Mouse (Mus musculus): ENCODE results near the gene Lzic. TPM values are rescaled to one million over a fixed set of nuclear protein-coding genes. Genes with fewer than 3 reads are reported as not detected.
"Not testable (repeated sequence)": the region's sequence is repeated elsewhere in the genome, so short reads cannot be mapped to it uniquely, and the experiment has no call there.

Gene Lzic
- polyA plus RNA-seq, 1 experiment from 2014 or later = 42.2 TPM

DNA sequence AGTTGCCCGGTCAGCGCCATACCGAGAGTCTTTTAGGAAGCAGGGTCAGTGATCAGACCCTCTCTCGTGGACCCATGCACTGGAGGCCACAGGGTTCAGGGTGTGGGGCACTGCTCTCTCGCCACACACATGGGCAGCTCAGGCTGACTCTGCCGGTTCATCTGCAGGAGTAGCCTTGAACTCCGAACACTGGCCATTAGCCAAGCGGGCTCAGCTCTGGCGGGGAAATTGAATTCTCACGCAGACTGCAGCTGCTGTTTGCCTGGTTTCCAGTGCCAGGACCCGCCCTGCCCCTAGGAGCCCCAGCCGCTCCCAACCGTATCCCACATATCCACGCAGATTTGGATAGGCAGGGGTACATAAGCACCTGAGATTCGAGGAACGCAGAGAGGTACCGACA lies 30.8 kb upstream of the Lzic start:
- Histone ChIP-seq H3K4me3 (ENCODE audit: low read length) (no peak overlapping the region), H3K27ac (ENCODE audit: low read depth, low read length) (no peak overlapping the region), H3K9ac (ENCODE audit: low read depth, low read length) (no peak overlapping the region), H3K27me3 (replicated peaks; ENCODE audit: control insufficient read depth, insufficient read depth, low read length) (no peaks in the 10 kb centered on the region), H3K9me3 (ENCODE audit: control insufficient read depth, low read length) (no peaks in the 10 kb centered on the region), H3K4me2 (ENCODE audit: low read length) (no peak overlapping the region), H3K4me1 (ENCODE audit: control insufficient read depth, insufficient read depth, low read depth, low read length) (no peaks in the 10 kb centered on the region), H3K36me3 (ENCODE audit: control insufficient read depth, insufficient read depth, low read length) (no peaks in the 10 kb centered on the region)
- ATAC-seq = no peak
- 79% methylated on average over 17 of the region's 17 CpGs for WGBS

DNA sequence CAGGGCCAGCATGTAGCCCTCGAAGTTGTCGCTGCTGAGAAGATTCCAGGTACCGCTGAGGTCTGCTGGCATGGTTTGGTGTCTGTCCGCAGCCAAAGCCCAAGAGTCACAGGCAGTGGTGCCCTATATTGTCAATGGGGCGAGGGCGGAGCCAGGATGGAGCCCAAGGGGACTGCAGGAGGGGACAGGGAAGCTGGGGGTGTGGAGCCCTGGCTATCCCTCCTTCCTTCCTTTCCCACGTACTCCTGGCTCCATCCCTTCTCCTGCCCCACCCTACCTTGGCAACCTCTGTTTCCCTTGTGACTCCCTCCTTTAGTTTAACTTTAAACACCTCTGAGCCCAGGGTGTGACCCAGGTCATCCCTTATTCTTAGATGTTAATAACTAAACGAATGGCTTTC lies 30.1 kb upstream of the Lzic start, which contains the start of gene Rbp7:
Gene Rbp7, minus strand, starts transcription at position 100 of the 400 bp plus-strand sequence.
- H3K4me2 ChIP-seq (ENCODE audit: low read length) = no peak within 1 kb of the TSS
- no peaks in the 10 kb centered on the region for H3K36me3 ChIP-seq (ENCODE audit: control insufficient read depth, insufficient read depth, low read length)
- no peaks in the 10 kb centered on the region for H3K4me1 ChIP-seq (ENCODE audit: control insufficient read depth, insufficient read depth, low read depth, low read length)
- 54% methylated on average over 8 of the region's 8 CpGs for WGBS
- no peaks in the 10 kb centered on the region for H3K27me3 ChIP-seq (replicated peaks; ENCODE audit: control insufficient read depth, insufficient read depth, low read length)
- no peak within 1 kb of the TSS for H3K27ac ChIP-seq (ENCODE audit: low read depth, low read length)
- H3K4me3 ChIP-seq (ENCODE audit: low read length) = no peak within 1 kb of the TSS
- H3K9me3 ChIP-seq (ENCODE audit: control insufficient read depth, low read length) = no peaks in the 10 kb centered on the region
- ATAC-seq = no peak
- H3K9ac ChIP-seq (ENCODE audit: low read depth, low read length) = no peak within 1 kb of the TSS

DNA sequence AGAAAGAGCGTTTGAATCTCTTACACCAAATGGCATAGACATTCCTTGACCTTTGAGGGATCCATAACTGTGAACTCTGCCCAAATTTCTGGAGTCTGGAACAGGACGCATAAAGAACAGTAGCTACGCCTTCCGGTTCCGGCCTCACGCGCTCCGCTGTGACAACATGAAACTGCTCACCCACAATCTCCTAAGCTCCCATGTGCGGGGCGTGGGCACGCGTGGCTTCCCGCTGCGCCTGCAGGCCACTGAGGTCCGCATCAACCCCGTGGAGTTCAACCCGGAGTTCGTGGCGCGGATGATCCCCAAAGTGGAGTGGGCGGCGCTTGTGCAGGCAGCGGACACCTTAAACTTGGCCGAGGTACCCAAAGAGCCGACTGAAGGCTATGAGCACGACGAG lies 27.9 kb upstream of the Lzic start:
- H3K27me3 ChIP-seq (replicated peaks; ENCODE audit: control insufficient read depth, insufficient read depth, low read length); H3K27ac ChIP-seq (ENCODE audit: low read depth, low read length); H3K9ac ChIP-seq (ENCODE audit: low read depth, low read length); H3K36me3 ChIP-seq (ENCODE audit: control insufficient read depth, insufficient read depth, low read length); H3K9me3 ChIP-seq (ENCODE audit: control insufficient read depth, low read length); H3K4me2 ChIP-seq (ENCODE audit: low read length); ATAC-seq; H3K4me3 ChIP-seq (ENCODE audit: low read length); H3K4me1 ChIP-seq (ENCODE audit: control insufficient read depth, insufficient read depth, low read depth, low read length): not testable (repeated sequence)
- 83% methylated on average over 25 of the region's 27 CpGs for WGBS

DNA sequence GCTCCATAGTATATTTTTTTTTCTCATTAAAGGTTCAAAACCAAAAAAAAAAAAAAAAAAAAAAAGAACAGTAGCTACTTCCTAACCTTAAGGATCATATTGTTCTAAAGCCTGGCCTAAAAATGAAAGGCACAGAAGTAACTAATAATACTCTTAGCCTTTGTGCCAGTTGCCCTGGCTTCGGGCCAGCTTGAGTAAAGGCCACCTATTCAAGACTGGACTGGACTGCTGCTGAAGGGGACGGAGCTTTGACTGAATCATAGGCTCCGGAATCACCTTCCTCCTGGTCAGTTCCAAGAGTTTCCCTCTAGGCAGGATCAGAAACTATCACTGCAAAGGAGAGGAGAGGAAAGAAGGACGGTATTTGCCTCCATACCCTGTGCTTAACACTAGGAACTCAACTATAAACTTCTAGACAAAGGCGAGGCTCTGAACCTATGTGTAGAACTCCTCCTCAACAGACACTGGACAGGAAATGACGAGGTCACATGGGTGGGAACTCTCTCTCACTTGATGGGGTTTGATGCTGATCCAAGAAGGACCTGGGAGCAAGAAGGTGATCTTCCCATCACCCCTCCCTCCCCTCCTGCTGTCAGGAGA lies 27.1 kb upstream of the Lzic start:
- WGBS = 79% methylated on average over 6 of the region's 6 CpGs
- H3K27me3 ChIP-seq (replicated peaks; ENCODE audit: control insufficient read depth, insufficient read depth, low read length) = no peaks in the 10 kb centered on the region
- H3K4me1 ChIP-seq (ENCODE audit: control insufficient read depth, insufficient read depth, low read depth, low read length) = peaks cover 2% of the 10 kb centered on the region; the same call in 1 of the 2 replicates
- H3K36me3 ChIP-seq (ENCODE audit: control insufficient read depth, insufficient read depth, low read length) = no peaks in the 10 kb centered on the region
- no peak overlapping the region for H3K4me2 ChIP-seq (ENCODE audit: low read length)
- no peak overlapping the region for H3K9ac ChIP-seq (ENCODE audit: low read depth, low read length)
- ATAC-seq = no peak
- H3K9me3 ChIP-seq (ENCODE audit: control insufficient read depth, low read length) = no peaks in the 10 kb centered on the region
- no peak overlapping the region for H3K4me3 ChIP-seq (ENCODE audit: low read length)
- no peak overlapping the region for H3K27ac ChIP-seq (ENCODE audit: low read depth, low read length)

DNA sequence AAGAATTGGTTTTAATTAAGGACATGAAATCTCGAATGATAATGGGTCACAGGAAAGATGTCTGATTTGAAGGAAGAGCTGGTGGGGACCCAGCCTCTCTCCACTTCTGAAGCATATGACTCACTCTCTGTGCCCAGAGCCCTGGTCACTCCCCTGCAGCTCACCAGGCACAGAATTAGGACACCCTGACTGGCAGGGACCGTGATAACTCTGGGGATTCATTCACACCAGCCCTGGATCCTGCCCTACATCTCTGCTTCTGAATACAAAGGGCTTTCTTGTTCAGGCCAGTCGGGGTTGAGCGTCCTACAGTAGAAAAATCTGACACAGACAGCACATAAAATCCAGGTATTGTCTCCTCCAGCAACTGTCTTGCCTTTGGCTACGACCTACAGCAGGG lies 26.5 kb upstream of the Lzic start:
- no peaks in the 10 kb centered on the region for H3K9me3 ChIP-seq (ENCODE audit: control insufficient read depth, low read length)
- H3K36me3 ChIP-seq (ENCODE audit: control insufficient read depth, insufficient read depth, low read length) = no peaks in the 10 kb centered on the region
- H3K4me1 ChIP-seq (ENCODE audit: control insufficient read depth, insufficient read depth, low read depth, low read length) = peaks cover 2% of the 10 kb centered on the region; the same call in 1 of the 2 replicates
- WGBS = 66% methylated on average over 5 of the region's 5 CpGs
- H3K27me3 ChIP-seq (replicated peaks; ENCODE audit: control insufficient read depth, insufficient read depth, low read length) = no peaks in the 10 kb centered on the region
- H3K4me2 ChIP-seq (ENCODE audit: low read length) = no peak overlapping the region
- H3K9ac ChIP-seq (ENCODE audit: low read depth, low read length) = no peak overlapping the region
- H3K27ac ChIP-seq (ENCODE audit: low read depth, low read length) = no peak overlapping the region
- no peak for ATAC-seq
- no peak overlapping the region for H3K4me3 ChIP-seq (ENCODE audit: low read length)

DNA sequence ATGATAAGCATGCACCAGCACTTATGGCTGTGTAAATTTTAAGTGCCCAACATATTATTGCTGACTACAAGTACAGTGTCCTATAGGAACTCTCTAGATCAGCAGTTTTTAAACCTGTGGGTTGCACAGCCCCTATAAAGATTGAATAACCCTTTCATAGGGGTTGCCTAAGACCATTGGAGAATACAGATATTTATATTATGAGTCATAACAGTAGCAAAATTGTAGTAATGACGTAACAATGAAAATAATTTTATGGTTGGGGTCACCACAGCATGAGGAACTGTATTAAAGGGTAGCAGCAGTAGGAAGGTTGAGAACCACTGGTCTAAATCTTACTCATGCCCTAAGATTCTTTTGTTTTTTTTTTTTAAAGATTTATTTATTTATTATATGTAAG lies 25.6 kb upstream of the Lzic start:
- Histone ChIP-seq H3K4me1 (ENCODE audit: control insufficient read depth, insufficient read depth, low read depth, low read length) (peaks cover 2% of the 10 kb centered on the region; the same call in 1 of the 2 replicates), H3K4me2 (ENCODE audit: low read length) (no peak overlapping the region), H3K27me3 (replicated peaks; ENCODE audit: control insufficient read depth, insufficient read depth, low read length) (no peaks in the 10 kb centered on the region), H3K9me3 (ENCODE audit: control insufficient read depth, low read length) (no peaks in the 10 kb centered on the region), H3K4me3 (ENCODE audit: low read length) (no peak overlapping the region), H3K36me3 (ENCODE audit: control insufficient read depth, insufficient read depth, low read length) (no peaks in the 10 kb centered on the region), H3K27ac (ENCODE audit: low read depth, low read length) (no peak overlapping the region), H3K9ac (ENCODE audit: low read depth, low read length) (no peak overlapping the region)
- WGBS = 71% methylated on average over 1 of the region's 1 CpGs
- no peak for ATAC-seq

GRCm38 (mm10) chr4:149460475-149460874 lies 24.6 kb upstream of the Lzic start:
- not testable (repeated sequence) for H3K4me1 ChIP-seq (ENCODE audit: control insufficient read depth, insufficient read depth, low read depth, low read length); ATAC-seq; H3K36me3 ChIP-seq (ENCODE audit: control insufficient read depth, insufficient read depth, low read length); H3K4me3 ChIP-seq (ENCODE audit: low read length); H3K4me2 ChIP-seq (ENCODE audit: low read length); H3K27me3 ChIP-seq (replicated peaks; ENCODE audit: control insufficient read depth, insufficient read depth, low read length); H3K9me3 ChIP-seq (ENCODE audit: control insufficient read depth, low read length); H3K27ac ChIP-seq (ENCODE audit: low read depth, low read length); H3K9ac ChIP-seq (ENCODE audit: low read depth, low read length)
- 94% methylated on average over 2 of the region's 2 CpGs for WGBS

- WGBS = 58% methylated on average over 5 of the region's 7 CpGs
Measured at GRCm38 (mm10) chr4:149461579-149462304, 23.3 kb upstream of the Lzic start.

DNA sequence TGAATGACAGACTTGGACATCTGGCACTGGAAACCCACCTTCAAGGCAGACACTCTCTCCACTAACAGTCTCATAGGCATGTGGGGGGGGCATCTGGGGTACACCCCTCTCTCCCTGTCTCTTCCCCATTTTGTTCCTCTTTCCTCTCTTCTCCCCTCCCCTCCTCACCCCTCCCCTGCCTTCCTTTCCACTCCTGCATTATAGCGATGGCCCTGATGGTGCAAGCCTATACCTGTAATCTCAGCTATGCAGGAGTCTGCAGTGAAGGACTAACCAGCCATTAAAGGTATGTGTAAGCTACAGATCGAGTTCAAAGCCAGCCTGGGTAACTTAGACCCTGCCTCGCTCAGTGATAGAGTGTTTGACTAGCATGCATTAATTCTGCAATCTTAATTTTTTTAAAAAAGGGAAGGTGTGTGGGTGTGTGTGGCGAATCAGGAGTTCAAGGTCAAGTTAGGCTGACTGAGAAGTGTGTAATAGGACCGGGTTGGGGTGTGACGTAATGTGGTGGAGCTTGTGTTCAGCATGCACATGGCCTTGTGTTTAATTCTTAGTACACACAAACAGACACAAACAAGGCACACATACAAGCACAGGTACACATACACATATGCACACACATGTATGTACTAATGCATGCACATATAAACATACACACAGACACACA lies 22.6 kb upstream of the Lzic start:
- Histone ChIP-seq H3K4me1 (ENCODE audit: control insufficient read depth, insufficient read depth, low read depth, low read length) (peaks cover 2% of the 10 kb centered on the region; the same call in 1 of the 2 replicates), H3K4me2 (ENCODE audit: low read length) (no peak overlapping the region), H3K27ac (ENCODE audit: low read depth, low read length) (no peak overlapping the region), H3K9me3 (ENCODE audit: control insufficient read depth, low read length) (no peaks in the 10 kb centered on the region), H3K9ac (ENCODE audit: low read depth, low read length) (no peak overlapping the region), H3K4me3 (ENCODE audit: low read length) (no peak overlapping the region), H3K36me3 (ENCODE audit: control insufficient read depth, insufficient read depth, low read length) (no peaks in the 10 kb centered on the region), H3K27me3 (replicated peaks; ENCODE audit: control insufficient read depth, insufficient read depth, low read length) (no peaks in the 10 kb centered on the region)
- 87% methylated on average over 6 of the region's 6 CpGs for WGBS
- no peak for ATAC-seq

More at GRCm38 (mm10) chr4:149461579-149462304, 23.3 kb upstream of the Lzic start:
- H3K4me3 ChIP-seq (ENCODE audit: low read length) = no peak overlapping the region
- ATAC-seq = 0 out of 2 replicates have a peak, but pooled peaks have one; percentile 24
- peaks cover 2% of the 10 kb centered on the region; the same call in 1 of the 2 replicates for H3K4me1 ChIP-seq (ENCODE audit: control insufficient read depth, insufficient read depth, low read depth, low read length)
- no peaks in the 10 kb centered on the region for H3K27me3 ChIP-seq (replicated peaks; ENCODE audit: control insufficient read depth, insufficient read depth, low read length)
- no peaks in the 10 kb centered on the region for H3K36me3 ChIP-seq (ENCODE audit: control insufficient read depth, insufficient read depth, low read length)
- no peak overlapping the region for H3K9ac ChIP-seq (ENCODE audit: low read depth, low read length)
- H3K9me3 ChIP-seq (ENCODE audit: control insufficient read depth, low read length) = no peaks in the 10 kb centered on the region
- H3K4me2 ChIP-seq (ENCODE audit: low read length) = no peak overlapping the region
- H3K27ac ChIP-seq (ENCODE audit: low read depth, low read length) = no peak overlapping the region
